Mouse (Mus musculus) MEL (cell line): ENCODE data around the gene Ghitm. TPM values are rescaled to one million over a fixed set of nuclear protein-coding genes. Genes with fewer than 3 reads are reported as not detected.
"Not testable (repeated sequence)": the region's sequence is repeated elsewhere in the genome, so short reads cannot be mapped to it uniquely, and the experiment has no call there.

Source experiments
- DNase-seq: peaks from one replicate; pipeline ENCODE4 v3.0.0; 2011; ENCODE audit warnings: low read depth, low spot score
- H3K27ac ChIP-seq: 2 replicates; pipeline ENCODE4 v1.5.1; 2012; ENCODE audit warnings: low read depth, mild to moderate bottlenecking, control low read depth, low read length, moderate library complexity; ENCODE audit not compliant: control insufficient read depth
- H3K27me3 ChIP-seq, 2 experiments: fragments of 150-350 bp in 1 of 2; sonication (generic) in 1 of 2; 2 replicates each; pipeline ENCODE4 v1.6.1; 2012; ENCODE audit warnings: low read length in 2 of 2, mild to moderate bottlenecking in 2 of 2, improper control_type of control experiment in 1 of 2, moderate library complexity in 1 of 2; ENCODE audit not compliant: insufficient read depth in 2 of 2, control insufficient read depth in 1 of 2
- H3K36me3 ChIP-seq, 2 experiments: 2 replicates each; pipeline ENCODE4 v1.6.1; 2012 to 2014; ENCODE audit warnings: low read length in 2 of 2, improper control_type of control experiment in 1 of 2, inconsistent platforms in 1 of 2, mild to moderate bottlenecking in 1 of 2; ENCODE audit not compliant: insufficient read depth in 2 of 2, control insufficient read depth in 1 of 2
- H3K4me1 ChIP-seq, 2 experiments: fragments of 150-350 bp in 1 of 2; sonication (generic) in 1 of 2; 2 replicates each; pipeline ENCODE4 v1.6.1; 2012; ENCODE audit warnings: low read length in 2 of 2, improper control_type of control experiment in 1 of 2, mild to moderate bottlenecking in 1 of 2; ENCODE audit not compliant: insufficient read depth in 2 of 2, control insufficient read depth in 1 of 2
- H3K4me3 ChIP-seq, 2 experiments: fragments of 150-350 bp in 1 of 2; sonication (generic) in 1 of 2; 2 replicates each; pipeline ENCODE4 v1.5.1; 2012; ENCODE audit warnings: low read depth in 2 of 2, low read length in 2 of 2, mild to moderate bottlenecking in 2 of 2, moderate library complexity in 2 of 2, control low read depth in 1 of 2, improper control_type of control experiment in 1 of 2; ENCODE audit not compliant: control insufficient read depth in 1 of 2, insufficient read depth in 1 of 2
- H3K79me2 ChIP-seq: 2 replicates; pipeline ENCODE4 v1.6.1; 2012; ENCODE audit warnings: mild to moderate bottlenecking, low read length, moderate library complexity; ENCODE audit not compliant: control insufficient read depth, poor library complexity, insufficient read depth
- H3K9ac ChIP-seq: 2 replicates; pipeline ENCODE4 v1.6.1; 2012; ENCODE audit warnings: low read depth, mild to moderate bottlenecking, control low read depth, low read length, moderate library complexity; ENCODE audit not compliant: control insufficient read depth, poor library complexity, severe bottlenecking
- H3K9me3 ChIP-seq: fragments of 150-350 bp; sonication (generic); replicated peaks from 2 replicates; pipeline ENCODE4 v1.6.1; 2012; ENCODE audit warnings: mild to moderate bottlenecking, low read length, improper control_type of control experiment, moderate library complexity; ENCODE audit not compliant: insufficient read depth
- CHD1 ChIP-seq: IDR thresholded peaks from 2 replicates; pipeline ENCODE4 v1.6.1; 2012; ENCODE audit warnings: low read depth, mild to moderate bottlenecking, inconsistent platforms, low read length, improper control_type of control experiment
- CTCF ChIP-seq, 3 experiments: IDR thresholded peaks in 2 of 3; conservative IDR thresholded peaks in 1 of 3; 2 replicates each; pipeline ENCODE4 v1.5.1; 2011 to 2012; ENCODE audit warnings: low read length in 3 of 3, low read depth in 2 of 3, mild to moderate bottlenecking in 2 of 3, improper control_type of control experiment in 1 of 3, inconsistent platforms in 1 of 3, mixed read lengths in 1 of 3, moderate library complexity in 1 of 3; ENCODE audit not compliant: control insufficient read depth in 1 of 3, insufficient read depth in 1 of 3, poor library complexity in 1 of 3, severe bottlenecking in 1 of 3
- EP300 ChIP-seq, 2 experiments: IDR thresholded peaks; 2 replicates each; pipeline ENCODE4 v1.6.1; 2011; ENCODE audit warnings: improper control_type of control experiment in 2 of 2, low read length in 2 of 2, low read depth in 1 of 2, mild to moderate bottlenecking in 1 of 2
- HCFC1 ChIP-seq: IDR thresholded peaks from 2 replicates; pipeline ENCODE4 v1.6.1; 2012; ENCODE audit warnings: low read depth, mild to moderate bottlenecking, inconsistent platforms, low read length, improper control_type of control experiment, moderate library complexity
- MAX ChIP-seq: IDR thresholded peaks from 2 replicates; pipeline ENCODE4 v1.6.1; 2011; ENCODE audit warnings: low read length, improper control_type of control experiment
- MYC ChIP-seq: IDR thresholded peaks from 2 replicates; pipeline ENCODE4 v1.6.1; 2011; ENCODE audit warnings: low read depth, mild to moderate bottlenecking, low read length, improper control_type of control experiment, moderate library complexity
- POLR2AphosphoS2 ChIP-seq: IDR thresholded peaks from 2 replicates; pipeline ENCODE4 v1.6.1; 2011; ENCODE audit warnings: low read length, improper control_type of control experiment
- SMC3 ChIP-seq: IDR thresholded peaks from 2 replicates; pipeline ENCODE4 v1.6.1; 2011; ENCODE audit warnings: low read depth, low read length, improper control_type of control experiment
- TAL1 ChIP-seq: IDR thresholded peaks from 2 replicates; pipeline ENCODE4 v1.6.1; 2012; ENCODE audit warnings: mild to moderate bottlenecking, inconsistent platforms, low read length, moderate library complexity, mixed read lengths
- TBP ChIP-seq: IDR thresholded peaks from 2 replicates; pipeline ENCODE4 v1.8.0; 2011; ENCODE audit warnings: low read depth, low read length, improper control_type of control experiment
- USF1 ChIP-seq: IDR thresholded peaks from 2 replicates; pipeline ENCODE4 v1.6.1; 2014; ENCODE audit warnings: low read depth, mild to moderate bottlenecking, inconsistent platforms, low read length, improper control_type of control experiment, moderate library complexity
- ZNF384 ChIP-seq: IDR thresholded peaks from 2 replicates; pipeline ENCODE4 v1.6.1; 2012; ENCODE audit warnings: low read depth, mild to moderate bottlenecking, inconsistent platforms, low read length, improper control_type of control experiment
- polyA plus RNA-seq, 2 experiments: library from polyadenylated mRNA; stranded (reverse) in 1 of 2; unstranded in 1 of 2; fragments of >175 nt in 1 of 2; fragments of >200 nt in 1 of 2; gene quantifications; 2 replicates each; pipeline versions ENCODE4 v1.2.1 to v1.2.4; 2012; ENCODE audit warnings: low replicate concordance in 2 of 2, low read depth in 1 of 2; ENCODE audit not compliant: insufficient read length in 2 of 2, insufficient read depth in 1 of 2, missing spikeins in 1 of 2
- total RNA-seq: library from RNA; depleted of rRNA; stranded (reverse); fragments of 300-350 nt; gene quantifications from 2 replicates; pipeline ENCODE4 v1.2.3, GENCODE M21; 2012

The Ghitm gene
- total and polyA plus RNA-seq, 3 experiments, result 108 to 279 (median 138) TPM

GRCm38 (mm10) chr14:37137596-37137995 is 2.5 kb upstream of the Ghitm start:
- peaks cover 15% of the 10 kb centered on the region for H3K79me2 ChIP-seq
- not testable (repeated sequence) for H3K9ac ChIP-seq, H3K27ac ChIP-seq, H3K4me3 ChIP-seq, H3K9me3 ChIP-seq, H3K4me1 ChIP-seq, H3K27me3 ChIP-seq
- peak; percentile 29 for DNase-seq
- TF ChIP-seq MAX (0 out of 2 replicates have a peak, but pooled peaks have one; percentile 27), CTCF (IDR thresholded peaks at IDR 0.05 in 2 of 3, conservative IDR thresholded peaks at IDR 0.05 in 1 of 3; ENCODE audit: control insufficient read depth in 1 of 3, insufficient read depth in 1 of 3, low read depth in 2 of 3, low read length in 3 of 3, poor library complexity in 1 of 3, severe bottlenecking in 1 of 3) (peak in 2 of 3 experiments; percentile 0 to 42; a peak in 2 of 6 replicates), TBP (0 out of 2 replicates have a peak, but pooled peaks have one; percentile 46), ZNF384 (peak; percentile 70), MYC (peak; percentile 67; the same call in 1 of the 2 replicates)
- peaks cover 10 to 16% of the 10 kb centered on the region in 2 experiments for H3K36me3 ChIP-seq

GRCm38 (mm10) chr14:37136110-37136509 is 1.0 kb upstream of the Ghitm start:
- Histone ChIP-seq H3K4me3 (peak overlapping the region; percentile 41 to 59), H3K4me1 (peaks cover 0 to 8% of the 10 kb centered on the region in 2 experiments; a peak in 3 of 4 replicates), H3K36me3 (peaks cover 19 to 20% of the 10 kb centered on the region in 2 experiments), H3K79me2 (peaks cover 17% of the 10 kb centered on the region), H3K9ac (peak overlapping the region; percentile 78), H3K27ac (no peak overlapping the region), H3K27me3 (no peaks in the 10 kb centered on the region), H3K9me3 (no peaks in the 10 kb centered on the region)
- TF ChIP-seq EP300 (IDR thresholded peaks at IDR 0.05; ENCODE audit: low read depth in 1 of 2, low read length in 2 of 2) (0 out of 4 replicates have a peak, but pooled peaks of 1 of the 2 experiments have one; percentile 15), CTCF (IDR thresholded peaks at IDR 0.05 in 2 of 3, conservative IDR thresholded peaks at IDR 0.05 in 1 of 3; ENCODE audit: control insufficient read depth in 1 of 3, insufficient read depth in 1 of 3, low read depth in 2 of 3, low read length in 3 of 3, poor library complexity in 1 of 3, severe bottlenecking in 1 of 3) (no peak), ZNF384 (peak; percentile 59; the same call in 1 of the 2 replicates), HCFC1 (peak; percentile 12; the same call in 1 of the 2 replicates)
- peak; percentile 61 for DNase-seq

GRCm38 (mm10) chr14:37135671-37136070 is 599 bp upstream of the Ghitm start:
- Histone ChIP-seq H3K36me3 (peaks cover 19 to 24% of the 10 kb centered on the region in 2 experiments), H3K4me1 (peaks cover 0 to 8% of the 10 kb centered on the region in 2 experiments; a peak in 3 of 4 replicates), H3K79me2 (peaks cover 17% of the 10 kb centered on the region), H3K9me3 (no peaks in the 10 kb centered on the region), H3K9ac (peak overlapping the region; percentile 78), H3K4me3 (peak overlapping the region; percentile 59 to 74), H3K27me3 (no peaks in the 10 kb centered on the region), H3K27ac (peak overlapping the region; percentile 80)
- TF ChIP-seq SMC3 (no peak), USF1 (no peak), CHD1 (no peak), TAL1 (no peak), POLR2AphosphoS2 (no peak)
- peak; percentile 69 for DNase-seq
